Mouse (Mus musculus): ENCODE data around the gene Map3k15. TPM values are rescaled to one million over a fixed set of nuclear protein-coding genes. Genes with fewer than 3 reads are reported as not detected.

Gene Map3k15
- total and polyA plus RNA-seq, 2 experiments from 2014 or later, result 0.31 to 1.2 TPM

GRCm38 (mm10) chrX:160136153-160136552 is 147.9 kb downstream of the Map3k15 start:
- no peak for ATAC-seq (ENCODE audit: low FRiP score)
- H3K27me3 ChIP-seq (ENCODE audit: insufficient read depth, low read length), result no peaks in the 10 kb centered on the region
- TF ChIP-seq CTCF (IDR thresholded peaks at IDR 0.05), result no peak
- H3K4me1 ChIP-seq (ENCODE audit: insufficient read depth, low read length), result no peaks in the 10 kb centered on the region
- no peak overlapping the region for H3K27ac ChIP-seq (ENCODE audit: low read depth, low read length)
- DNase-seq (ENCODE audit: low spot score), result peak; percentile 10
- H3K4me2 ChIP-seq (ENCODE audit: low read depth, low read length, poor library complexity, severe bottlenecking), result peak overlapping the region; percentile 40
- H3K4me3 ChIP-seq (ENCODE audit: low read depth, low read length), result peak overlapping the region; percentile 59
- 30% methylated on average over 5 of the region's 5 CpGs for WGBS
- H3K9ac ChIP-seq (replicated peaks; ENCODE audit: low read length, poor library complexity, severe bottlenecking), result no peak overlapping the region
- no peaks in the 10 kb centered on the region for H3K9me3 ChIP-seq (ENCODE audit: low read length)
- no peaks in the 10 kb centered on the region for H3K36me3 ChIP-seq (ENCODE audit: insufficient read depth, low read length)

DNA sequence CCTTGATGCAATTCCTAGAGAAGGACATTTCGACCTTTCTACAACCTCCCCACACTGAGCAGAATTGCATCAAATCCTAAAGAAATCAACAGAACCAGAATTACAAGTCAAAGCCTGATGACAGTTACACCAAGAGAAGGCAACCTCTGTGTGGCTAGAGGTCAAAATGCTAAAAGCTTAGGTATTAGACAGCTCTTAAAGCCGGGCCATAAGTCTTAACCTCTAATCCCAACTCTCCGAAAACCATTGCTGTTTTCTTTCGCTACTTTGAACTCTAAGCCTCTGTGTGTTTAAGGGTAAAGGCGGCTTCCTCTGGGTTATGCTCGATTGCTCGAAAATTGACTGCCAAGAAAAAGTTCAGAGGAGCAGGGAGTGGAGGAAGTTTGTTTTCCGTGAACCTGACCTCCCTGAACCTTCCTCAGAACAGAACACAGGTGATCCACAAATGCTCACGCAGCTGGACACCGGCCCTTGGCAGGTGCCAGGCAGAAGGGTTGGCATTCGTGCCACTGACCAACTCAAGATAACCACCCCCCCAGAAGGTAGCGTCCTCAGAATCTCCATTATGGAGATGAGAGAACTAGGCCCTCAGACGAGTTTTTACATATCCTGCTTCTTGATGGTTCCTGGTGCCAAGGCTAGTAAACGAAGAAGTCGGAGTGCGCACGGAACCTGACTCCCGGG is 149.1 kb downstream of the Map3k15 start:
- Histone ChIP-seq H3K4me3 (ENCODE audit: low read depth, low read length) (peak overlapping the region; percentile 59), H3K9me3 (ENCODE audit: low read length) (no peaks in the 10 kb centered on the region), H3K36me3 (ENCODE audit: insufficient read depth, low read length) (no peaks in the 10 kb centered on the region), H3K27ac (ENCODE audit: low read depth, low read length) (peak overlapping the region; percentile 80; the same call in 1 of the 2 replicates), H3K4me2 (ENCODE audit: low read depth, low read length, poor library complexity, severe bottlenecking) (peak overlapping the region; percentile 40), H3K9ac (replicated peaks; ENCODE audit: low read length, poor library complexity, severe bottlenecking) (peak overlapping the region; percentile 56), H3K4me1 (ENCODE audit: insufficient read depth, low read length) (no peaks in the 10 kb centered on the region), H3K27me3 (ENCODE audit: insufficient read depth, low read length) (no peaks in the 10 kb centered on the region)
- peak; percentile 6; the same call in 1 of the 2 replicates for ATAC-seq (ENCODE audit: low FRiP score)
- no peak for TF ChIP-seq CTCF (IDR thresholded peaks at IDR 0.05)
- no peak for DNase-seq (ENCODE audit: low spot score)
- WGBS, result 23% methylated on average over 18 of the region's 18 CpGs

GRCm38 (mm10) chrX:160137861-160138717 is 149.9 kb downstream of the Map3k15 start, which contains the start of gene Pdha1:
Gene Pdha1, minus strand, starts transcription at chrX:160138413.
- H3K27me3 ChIP-seq (ENCODE audit: insufficient read depth, low read length), result no peaks in the 10 kb centered on the region
- peak within 1 kb of the TSS; percentile 56 for H3K9ac ChIP-seq (replicated peaks; ENCODE audit: low read length, poor library complexity, severe bottlenecking)
- peak within 1 kb of the TSS; percentile 59 for H3K4me3 ChIP-seq (ENCODE audit: low read depth, low read length)
- 20% methylated on average over 60 of the region's 67 CpGs for WGBS
- no peaks in the 10 kb centered on the region for H3K36me3 ChIP-seq (ENCODE audit: insufficient read depth, low read length)
- no peaks in the 10 kb centered on the region for H3K4me1 ChIP-seq (ENCODE audit: insufficient read depth, low read length)
- ATAC-seq (ENCODE audit: low FRiP score) (peak; percentile 96), DNase-seq (ENCODE audit: low spot score) (peak; percentile 94)
- peak within 1 kb of the TSS; percentile 40 for H3K4me2 ChIP-seq (ENCODE audit: low read depth, low read length, poor library complexity, severe bottlenecking)
- 0 out of 2 replicates have a peak, but pooled peaks have one; percentile 7 for TF ChIP-seq CTCF (IDR thresholded peaks at IDR 0.05)
- no peaks in the 10 kb centered on the region for H3K9me3 ChIP-seq (ENCODE audit: low read length)
- peak within 1 kb of the TSS; percentile 80 for H3K27ac ChIP-seq (ENCODE audit: low read depth, low read length)

DNA sequence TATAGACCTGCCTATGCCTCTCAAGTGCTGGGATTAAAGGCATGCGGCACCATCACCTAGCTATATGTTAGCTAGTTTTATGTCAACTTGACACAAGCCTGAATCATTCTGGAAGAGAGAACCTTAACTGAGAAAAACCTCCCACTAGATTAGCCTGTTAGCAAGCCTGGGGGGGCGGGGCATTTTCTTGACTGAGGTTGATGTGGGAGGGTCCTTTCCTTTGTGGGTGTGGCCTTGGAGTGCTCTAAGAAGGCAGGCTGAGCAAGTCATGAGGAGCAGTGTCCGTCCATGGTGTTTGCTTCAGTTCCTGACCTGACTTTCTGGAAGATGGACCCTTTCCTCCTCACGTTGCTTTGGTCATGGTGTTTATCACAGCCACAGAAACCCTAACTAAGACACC is 158.6 kb downstream of the Map3k15 start:
- no peak for DNase-seq (ENCODE audit: low spot score)
- no peak overlapping the region for H3K4me2 ChIP-seq (ENCODE audit: low read depth, low read length, poor library complexity, severe bottlenecking)
- no peaks in the 10 kb centered on the region for H3K27me3 ChIP-seq (ENCODE audit: insufficient read depth, low read length)
- no peak for TF ChIP-seq CTCF (IDR thresholded peaks at IDR 0.05)
- H3K27ac ChIP-seq (ENCODE audit: low read depth, low read length), result no peak overlapping the region
- H3K4me3 ChIP-seq (ENCODE audit: low read depth, low read length), result no peak overlapping the region
- H3K9ac ChIP-seq (replicated peaks; ENCODE audit: low read length, poor library complexity, severe bottlenecking), result no peak overlapping the region
- H3K36me3 ChIP-seq (ENCODE audit: insufficient read depth, low read length), result no peaks in the 10 kb centered on the region
- no peaks in the 10 kb centered on the region for H3K9me3 ChIP-seq (ENCODE audit: low read length)
- 86% methylated on average over 4 of the region's 4 CpGs for WGBS
- H3K4me1 ChIP-seq (ENCODE audit: insufficient read depth, low read length), result no peaks in the 10 kb centered on the region
- no peak for ATAC-seq (ENCODE audit: low FRiP score)

- WGBS, result 84% methylated on average over 3 of the region's 3 CpGs
- Histone ChIP-seq H3K4me1 (ENCODE audit: insufficient read depth, low read length) (no peaks in the 10 kb centered on the region), H3K27me3 (ENCODE audit: insufficient read depth, low read length) (no peaks in the 10 kb centered on the region), H3K36me3 (ENCODE audit: insufficient read depth, low read length) (no peaks in the 10 kb centered on the region), H3K9me3 (ENCODE audit: low read length) (no peaks in the 10 kb centered on the region), H3K4me2 (ENCODE audit: low read depth, low read length, poor library complexity, severe bottlenecking) (no peak overlapping the region), H3K9ac (replicated peaks; ENCODE audit: low read length, poor library complexity, severe bottlenecking) (no peak overlapping the region), H3K27ac (ENCODE audit: low read depth, low read length) (no peak overlapping the region), H3K4me3 (ENCODE audit: low read depth, low read length) (no peak overlapping the region)
- no peak for ATAC-seq (ENCODE audit: low FRiP score)
- no peak for TF ChIP-seq CTCF (IDR thresholded peaks at IDR 0.05)
- no peak for DNase-seq (ENCODE audit: low spot score)
Measured at GRCm38 (mm10) chrX:160147406-160147805, 159.2 kb downstream of the Map3k15 start.

DNA sequence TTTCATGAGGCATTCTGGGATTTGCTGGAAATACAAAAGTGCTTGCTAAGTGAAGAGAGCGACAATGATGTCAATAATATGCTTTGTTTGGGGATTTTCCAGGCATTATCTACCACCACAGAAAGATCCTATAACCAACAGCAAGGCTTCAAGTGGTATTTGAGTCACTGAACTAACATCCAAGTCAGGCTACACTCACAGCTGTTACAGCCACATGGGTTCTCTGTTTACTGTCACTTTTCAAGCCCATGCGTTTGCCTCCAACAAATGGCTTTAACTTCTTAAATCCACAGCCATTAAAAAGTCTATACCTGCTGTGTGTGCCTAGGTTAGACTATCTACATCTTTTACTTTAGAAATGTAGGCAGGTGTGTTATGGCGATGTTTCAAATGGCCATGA is 160.6 kb downstream of the Map3k15 start:
- H3K36me3 ChIP-seq (ENCODE audit: insufficient read depth, low read length), result no peaks in the 10 kb centered on the region
- H3K9me3 ChIP-seq (ENCODE audit: low read length), result no peaks in the 10 kb centered on the region
- DNase-seq (ENCODE audit: low spot score), result no peak
- WGBS, result 78% methylated on average over 3 of the region's 3 CpGs
- no peaks in the 10 kb centered on the region for H3K27me3 ChIP-seq (ENCODE audit: insufficient read depth, low read length)
- H3K4me1 ChIP-seq (ENCODE audit: insufficient read depth, low read length), result no peaks in the 10 kb centered on the region
- H3K9ac ChIP-seq (replicated peaks; ENCODE audit: low read length, poor library complexity, severe bottlenecking), result no peak overlapping the region
- no peak overlapping the region for H3K4me3 ChIP-seq (ENCODE audit: low read depth, low read length)
- TF ChIP-seq CTCF (IDR thresholded peaks at IDR 0.05), result no peak
- H3K4me2 ChIP-seq (ENCODE audit: low read depth, low read length, poor library complexity, severe bottlenecking), result no peak overlapping the region
- no peak for ATAC-seq (ENCODE audit: low FRiP score)
- H3K27ac ChIP-seq (ENCODE audit: low read depth, low read length), result no peak overlapping the region

Measured in midbrain, postnatal 0 days (tissue).